Mouse (Mus musculus) kidney, postnatal 10 days (tissue): ENCODE results near the gene Cfap43.

ENCODE experiments used
- DNase-seq: peaks from one replicate; pipeline ENCODE4 v3.0.0; 2021; ENCODE audit warnings: mixed read lengths

Cfap43 gene

GRCm38 (mm10) chr19:47914191-47914590 lies 4.9 kb downstream of the Cfap43 start:
- no peak for DNase-seq

GRCm38 (mm10) chr19:47913344-47913743 lies 5.7 kb downstream of the Cfap43 start:
- no peak for DNase-seq

DNA sequence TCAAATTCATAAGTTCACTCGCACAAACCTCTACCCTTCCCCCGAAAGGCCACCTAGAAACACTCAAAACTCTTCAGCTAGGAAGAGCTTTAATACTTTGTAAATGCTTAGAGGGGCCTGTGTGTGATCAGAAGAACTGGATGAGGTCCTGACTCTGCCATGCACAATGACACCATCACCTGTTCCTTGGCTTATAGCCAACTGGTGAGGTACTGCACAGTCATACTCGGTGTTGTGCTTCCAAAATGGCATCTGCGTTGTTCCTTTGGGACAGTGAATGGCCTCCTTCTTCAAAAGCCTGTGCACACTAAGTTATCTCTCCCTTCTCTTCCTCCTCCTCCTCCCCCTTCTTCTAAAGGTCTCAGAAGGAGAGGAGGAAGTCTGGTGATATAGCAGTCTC lies 8.3 kb downstream of the Cfap43 start:
- no peak for DNase-seq

DNA sequence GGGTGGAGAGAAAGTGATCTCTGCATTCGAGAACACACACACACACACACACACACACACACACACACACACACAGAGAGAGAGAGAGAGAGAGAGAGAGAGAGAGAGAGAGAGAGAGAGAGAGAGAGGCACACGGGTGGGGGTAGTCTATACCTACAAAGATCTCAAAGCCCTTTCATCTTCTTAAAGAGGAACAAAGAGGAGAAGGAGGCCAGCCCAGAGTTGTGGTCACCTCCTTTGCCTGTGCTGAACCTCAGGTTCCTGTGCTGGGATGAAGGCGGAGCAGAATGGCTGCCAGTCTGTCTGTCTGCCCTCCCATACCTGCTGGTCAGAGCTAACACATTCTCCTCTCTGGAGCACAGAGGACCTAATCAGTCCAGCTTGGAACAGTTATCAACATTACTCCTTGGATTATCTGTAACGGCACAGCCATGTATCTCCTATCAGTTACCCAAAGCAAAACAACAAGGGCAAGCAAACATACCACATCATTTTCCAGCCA lies 8.9 kb downstream of the Cfap43 start:
- DNase-seq, result no peak

GRCm38 (mm10) chr19:47909387-47910116 lies 9.5 kb downstream of the Cfap43 start:
- DNase-seq, result peak; percentile 58

DNA sequence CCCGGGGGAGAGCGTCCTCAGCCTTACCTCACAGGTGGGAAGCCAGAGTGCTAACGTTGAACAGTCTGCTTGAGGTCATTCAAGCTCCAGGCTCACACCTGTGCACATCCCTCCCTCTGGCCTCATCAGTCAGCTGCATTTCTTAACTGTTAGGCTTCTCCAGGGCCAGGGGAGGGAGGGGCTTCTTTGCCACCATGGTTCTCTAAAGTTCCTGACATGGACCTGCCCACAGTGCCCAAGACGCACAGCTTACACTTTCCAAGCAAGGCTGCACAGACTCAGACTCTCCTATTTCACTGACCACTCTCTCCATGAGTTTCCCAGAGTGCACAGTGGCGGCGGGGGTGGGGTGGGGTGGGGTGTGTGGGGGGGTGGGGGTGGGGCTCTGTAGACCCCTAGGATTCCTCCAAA lies 10.1 kb downstream of the Cfap43 start:
- DNase-seq, result no peak

DNA sequence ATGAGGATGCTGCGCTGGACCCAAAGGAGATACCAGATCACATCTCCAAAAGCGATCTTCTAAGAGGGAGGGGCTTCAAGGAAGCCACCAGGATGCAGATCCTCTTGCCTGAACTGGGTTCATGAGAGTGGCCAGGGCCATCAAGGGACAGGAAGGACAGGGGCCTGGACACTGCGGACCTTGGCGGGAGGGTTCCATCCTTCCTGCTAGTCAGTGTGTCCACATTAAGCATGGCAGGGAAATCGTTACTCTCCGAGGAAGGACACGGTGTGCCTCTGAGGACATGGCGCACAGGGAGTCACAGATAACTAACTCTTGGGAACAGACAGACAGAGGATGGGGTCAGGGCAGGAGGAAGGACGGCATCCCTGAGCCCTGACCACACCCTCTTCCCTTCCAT lies 11.5 kb downstream of the Cfap43 start:
- peak; percentile 53 for DNase-seq

- no peak for DNase-seq
Measured at GRCm38 (mm10) chr19:47905603-47906002, 13.5 kb downstream of the Cfap43 start.

DNA sequence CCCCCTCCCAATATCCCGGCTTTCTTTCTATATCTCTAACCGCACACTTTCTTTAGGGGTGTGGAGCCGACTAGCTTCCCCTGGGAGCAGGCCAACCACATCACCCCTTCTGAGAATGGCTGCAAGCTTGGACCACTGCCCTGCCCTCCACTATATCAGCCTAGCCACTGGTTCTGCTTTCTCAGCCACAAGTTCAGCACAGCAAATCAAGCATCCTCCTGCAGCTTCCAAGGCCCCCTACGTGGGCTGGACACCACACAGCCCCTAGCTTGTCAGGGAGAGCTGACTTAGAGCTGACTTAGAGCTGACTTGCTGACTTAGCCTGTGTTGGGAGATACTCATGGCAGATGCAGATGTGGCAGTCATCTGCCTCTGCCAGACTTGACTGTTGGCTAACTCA lies 14.0 kb downstream of the Cfap43 start:
- DNase-seq, result no peak

- DNase-seq, result no peak
Measured at GRCm38 (mm10) chr19:47903679-47904078, 15.4 kb downstream of the Cfap43 start.

- DNase-seq, result peak; percentile 80
Measured at GRCm38 (mm10) chr19:47902316-47903201, 16.5 kb downstream of the Cfap43 start.

DNA sequence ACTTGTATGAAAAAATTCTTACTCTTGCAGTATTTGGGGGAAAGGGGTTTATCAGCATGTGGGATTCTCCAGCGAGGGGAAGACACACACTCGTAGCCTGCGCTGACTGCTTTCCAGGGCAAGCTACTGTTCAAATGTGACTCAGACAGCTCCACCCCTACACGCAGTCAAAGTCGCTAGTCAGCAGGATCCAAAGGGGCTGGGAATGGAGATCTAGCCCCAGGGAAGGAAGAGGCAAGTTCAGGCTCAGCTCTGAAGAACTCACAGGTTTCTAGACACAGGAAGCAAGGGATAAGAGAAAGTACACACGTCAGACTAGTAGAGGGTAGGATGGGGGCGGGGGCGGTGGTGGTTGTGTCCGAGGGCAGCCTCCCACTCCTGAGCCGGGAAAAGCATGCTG lies 18.5 kb downstream of the Cfap43 start:
- DNase-seq, result no peak

DNA sequence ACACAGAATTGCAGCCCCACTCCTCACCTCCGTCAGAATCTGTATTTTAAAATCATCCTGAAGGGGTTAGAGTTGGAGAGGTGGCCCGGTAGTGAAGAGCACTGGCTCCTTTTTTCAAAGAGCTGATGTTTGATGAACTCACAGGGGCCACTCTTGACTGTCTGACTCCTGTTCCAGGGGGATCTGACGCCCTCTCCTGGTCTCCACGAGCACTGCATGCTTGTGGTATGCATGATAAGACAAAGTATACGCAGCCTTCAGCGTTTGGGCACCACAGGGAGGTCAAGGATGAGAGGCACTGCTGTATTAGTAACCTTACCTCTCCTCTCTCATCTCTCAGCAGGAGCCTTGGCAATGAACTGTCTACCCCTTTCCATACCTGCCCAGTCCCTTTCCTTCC lies 19.1 kb downstream of the Cfap43 start:
- DNase-seq, result no peak

DNA sequence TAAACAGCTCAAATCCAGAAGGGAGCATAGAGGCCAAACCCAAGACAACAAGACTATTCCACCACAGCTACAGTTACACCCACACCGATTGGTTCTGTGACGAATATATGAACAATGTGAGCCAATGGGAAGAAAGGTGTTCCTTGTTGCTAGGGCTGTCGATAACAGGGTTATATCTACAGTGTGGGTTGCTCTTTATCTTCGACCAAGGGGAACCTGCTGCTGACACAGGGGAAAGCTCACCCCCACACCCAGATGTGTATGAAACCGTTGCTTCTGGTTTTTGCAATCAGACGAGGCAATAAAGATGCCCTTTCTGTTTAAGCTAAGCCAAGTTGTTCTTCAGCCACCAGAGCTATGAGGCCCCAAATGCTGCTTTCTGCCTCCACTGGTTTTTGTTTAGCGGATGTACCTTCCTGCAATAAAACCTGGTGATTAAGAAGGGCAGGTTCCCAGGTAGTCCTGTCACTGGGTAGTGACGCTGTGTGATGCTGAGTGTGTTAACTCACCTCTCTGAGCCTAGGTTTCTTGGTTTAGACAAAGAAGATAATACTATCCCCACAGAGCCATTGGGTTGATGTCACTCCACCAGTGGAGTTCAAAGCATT lies 20.5 kb downstream of the Cfap43 start:
- DNase-seq, result no peak

DNA sequence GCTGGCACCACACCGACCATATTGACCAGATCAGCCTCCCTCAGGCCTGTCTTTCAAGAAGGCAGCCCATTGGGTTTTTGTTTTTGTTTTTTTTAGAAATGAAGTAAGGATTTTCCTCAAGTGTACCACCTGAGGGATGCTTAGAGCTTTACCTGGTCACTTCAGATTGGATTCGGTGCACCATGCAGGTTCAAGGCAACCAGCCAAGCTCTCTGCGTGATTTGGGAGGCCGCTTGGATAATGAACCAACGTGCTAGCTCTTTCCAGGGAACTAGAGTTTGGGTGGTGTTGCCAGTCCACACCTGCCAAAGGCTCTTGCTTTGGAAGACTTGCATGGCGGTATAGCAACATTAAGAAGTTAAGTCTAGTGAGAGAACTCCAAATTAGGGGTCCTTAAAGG lies 26.0 kb downstream of the Cfap43 start:
- DNase-seq, result no peak

GRCm38 (mm10) chr19:47891562-47892312 lies 27.4 kb downstream of the Cfap43 start:
- DNase-seq, result peak; percentile 79

GRCm38 (mm10) chr19:47890489-47891130 lies 28.5 kb downstream of the Cfap43 start:
- DNase-seq, result peak; percentile 74

- DNase-seq, result no peak
Measured at GRCm38 (mm10) chr19:47888037-47888436, 31.1 kb downstream of the Cfap43 start.

DNA sequence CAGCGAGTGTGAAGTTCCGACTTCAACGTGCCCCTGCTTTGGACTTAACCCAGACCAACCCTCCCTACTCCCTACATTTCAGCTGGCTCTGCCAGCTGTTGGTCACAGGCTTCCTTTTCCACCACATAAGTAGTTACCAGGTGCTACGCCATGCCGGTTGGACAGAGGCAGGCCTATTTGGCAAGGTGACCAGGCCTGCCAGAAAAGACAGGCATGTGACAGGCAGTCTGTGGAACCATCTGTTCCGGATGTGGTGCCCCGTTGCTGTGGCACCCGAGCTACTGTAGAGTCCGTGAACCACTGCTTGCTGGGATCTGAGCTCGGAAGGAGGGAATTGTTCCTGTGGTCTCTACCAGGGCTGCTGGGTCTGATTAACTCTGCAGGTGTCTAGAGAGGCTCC lies 31.7 kb downstream of the Cfap43 start:
- no peak for DNase-seq

DNA sequence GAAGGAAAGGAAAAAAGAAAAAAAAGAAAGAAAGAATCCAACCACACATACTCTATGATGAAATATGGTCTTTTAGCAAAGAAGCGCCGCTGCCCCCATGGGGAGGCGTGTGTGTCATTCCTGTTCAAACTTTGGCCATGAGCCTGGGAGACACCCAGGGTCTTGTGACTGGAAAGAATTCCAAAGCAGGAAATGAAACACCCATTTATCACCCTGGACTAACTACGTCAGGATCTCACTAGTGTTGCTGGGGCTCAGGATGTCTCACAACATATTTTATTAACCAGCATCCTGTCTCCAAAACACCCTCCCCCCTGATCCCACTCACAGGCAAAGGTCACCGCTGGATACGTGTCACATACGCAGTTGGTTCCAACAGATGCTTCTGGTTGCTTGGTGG lies 32.5 kb downstream of the Cfap43 start:
- DNase-seq, result peak; percentile 82

DNA sequence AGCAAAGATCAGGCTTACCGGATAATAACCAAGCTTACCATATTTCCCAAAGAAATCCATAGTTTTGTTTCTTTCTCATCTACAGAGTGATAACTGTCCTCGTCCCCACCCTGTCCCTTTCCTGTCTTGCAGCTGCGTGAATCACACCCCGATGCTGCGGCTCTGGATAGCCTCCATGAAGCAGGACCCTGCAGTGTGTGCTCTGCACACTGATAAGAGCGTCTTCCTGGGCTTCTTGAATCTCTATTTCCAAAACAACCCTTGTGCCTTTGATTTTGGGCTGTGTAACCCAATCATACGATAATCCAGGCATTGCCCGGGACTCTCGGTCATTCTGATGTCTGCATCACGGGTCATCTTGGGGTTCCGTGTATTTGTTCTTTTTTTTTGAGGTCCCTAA lies 33.2 kb downstream of the Cfap43 start:
- DNase-seq, result peak; percentile 22

DNA sequence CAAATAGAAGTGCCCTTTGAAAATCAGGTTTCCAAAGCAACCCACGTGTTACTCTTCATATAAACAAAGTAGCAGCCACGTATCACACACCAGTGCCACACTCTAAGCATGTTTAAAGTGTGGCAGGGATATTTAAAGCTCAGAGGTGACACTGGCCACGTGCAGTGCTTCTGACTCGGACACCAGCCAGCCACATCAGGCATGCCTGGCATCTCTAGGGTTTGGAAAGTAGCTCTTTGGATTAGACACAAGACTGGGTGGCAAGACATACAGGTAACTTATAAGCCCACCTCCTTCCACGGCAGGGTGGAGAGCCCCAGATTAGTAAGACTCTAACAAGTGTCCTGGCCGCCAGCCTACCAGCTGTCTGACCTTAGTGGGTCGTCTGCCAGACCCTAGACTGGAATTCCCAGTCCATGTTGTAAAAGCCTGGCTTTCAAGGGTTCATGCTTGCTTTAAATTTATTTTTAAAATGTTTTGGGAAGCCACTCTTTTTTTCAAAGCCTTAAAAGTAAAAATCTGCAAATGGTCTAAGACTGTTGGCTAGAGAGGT lies 33.8 kb downstream of the Cfap43 start:
- DNase-seq, result peak; percentile 45
